ENCODE assay signal across 10 mouse cellular contexts in the genomic region with DNA sequence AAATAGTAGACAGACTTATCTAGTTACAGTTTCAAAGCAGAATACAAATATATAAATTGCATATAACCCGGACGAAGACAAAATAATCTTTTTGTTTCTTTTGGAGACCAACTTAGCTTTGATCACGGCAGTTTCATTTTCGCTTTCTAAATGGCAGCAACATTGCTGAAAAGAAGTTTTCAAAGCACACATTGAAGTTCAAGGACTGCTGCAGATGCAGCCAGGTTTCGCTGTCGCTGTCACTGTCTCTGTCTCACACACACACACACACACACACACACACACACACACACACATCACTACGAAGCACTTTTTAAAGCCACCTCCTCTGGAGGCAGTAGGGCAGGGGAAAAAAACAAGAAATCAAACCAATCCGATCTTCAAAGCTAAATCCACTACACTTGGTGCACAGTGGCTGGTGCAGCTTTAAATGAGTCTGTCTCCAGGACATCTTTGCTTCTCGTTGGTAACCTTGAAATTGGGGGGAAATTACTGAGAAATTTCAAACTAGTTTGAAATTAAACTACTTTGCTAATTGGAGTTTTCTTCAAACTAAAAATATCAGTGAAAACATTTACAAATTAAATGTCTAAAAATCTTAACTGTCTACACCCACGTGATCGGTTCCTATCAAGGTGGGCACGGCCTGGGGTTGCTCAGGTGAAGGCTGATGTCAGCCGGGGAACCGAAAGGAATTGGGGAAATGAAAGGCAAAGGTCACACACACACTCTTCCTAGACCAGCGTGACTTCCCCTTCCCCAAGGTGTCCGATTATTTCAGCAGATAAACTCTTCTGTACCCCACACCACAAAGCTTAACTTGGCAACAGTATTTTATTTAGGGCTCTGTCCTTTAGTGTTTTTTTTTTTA. TPM values are rescaled to one million over a fixed set of nuclear protein-coding genes. Genes with fewer than 3 reads are reported as not detected.
DNase-seq lines count a peak whose midpoint lies in the region; ATAC-seq and TF ChIP-seq lines count a peak whose summit lies in the region.
"Had no signal": no experiment of that assay in that cellular context is flagged by ENCODE, and none has a peak within 500 bp of the region (broad histone marks: within the 10 kb centered on the region; RNA-seq: fewer than 3 reads in every experiment).

No protein-coding gene starts in this region.

- H3K4me3 ChIP-seq in intestine, postnatal 0 days (ENCODE audit: low read depth, low read length): no peak overlapping the region
- H3K4me3 ChIP-seq in intestine, embryonic 16.5 days (ENCODE audit: low read length): no peak overlapping the region
- H3K4me3 ChIP-seq in midbrain, embryonic 11.5 days (ENCODE audit: low read depth, low read length): no peak overlapping the region

- peak overlapping the region; percentile 17; the same call in 1 of the 2 replicates for H3K4me2 ChIP-seq in intestine, postnatal 0 days (replicated peaks; ENCODE audit: low read depth)
- no peak overlapping the region for H3K4me2 ChIP-seq in intestine, embryonic 16.5 days (ENCODE audit: low read depth, low read length)
- H3K4me2 ChIP-seq in midbrain, embryonic 11.5 days: no peak overlapping the region

- WGBS in intestine, postnatal 0 days: 70% methylated on average over 16 of the region's 16 CpGs
- WGBS in intestine, embryonic 16.5 days: 77% methylated on average over 16 of the region's 16 CpGs
- WGBS in midbrain, embryonic 11.5 days: 90% methylated on average over 16 of the region's 16 CpGs

- H3K4me1 ChIP-seq in intestine, postnatal 0 days (replicated peaks; ENCODE audit: control insufficient read depth, insufficient read depth, low read length): no peaks in the 10 kb centered on the region
- no peaks in the 10 kb centered on the region for H3K4me1 ChIP-seq in intestine, embryonic 16.5 days (ENCODE audit: control insufficient read depth, insufficient read depth, low read length)
- no peaks in the 10 kb centered on the region for H3K4me1 ChIP-seq in midbrain, embryonic 11.5 days (ENCODE audit: control insufficient read depth, insufficient read depth, low read length)

- H3K27me3 ChIP-seq in intestine, postnatal 0 days (replicated peaks; ENCODE audit: control insufficient read depth, insufficient read depth, low read length): no peaks in the 10 kb centered on the region
- no peaks in the 10 kb centered on the region for H3K27me3 ChIP-seq in intestine, embryonic 16.5 days (replicated peaks; ENCODE audit: control insufficient read depth, insufficient read depth, low read length)
- no peaks in the 10 kb centered on the region for H3K27me3 ChIP-seq in midbrain, embryonic 11.5 days (ENCODE audit: control insufficient read depth, insufficient read depth, low read length)

- no peak for ATAC-seq in intestine, postnatal 0 days
- ATAC-seq in intestine, embryonic 16.5 days: no peak
- ATAC-seq in megakaryocyte progenitor cell, adult 5-6 weeks (replicated peaks; ENCODE audit: poor library complexity): peak; percentile 66
- no peak for ATAC-seq in midbrain, embryonic 11.5 days (ENCODE audit: low FRiP score)

- no peak for TF ChIP-seq CTCF in intestine, postnatal 0 days (IDR thresholded peaks at IDR 0.05; ENCODE audit: low read depth)

- H3K9ac ChIP-seq in intestine, postnatal 0 days (ENCODE audit: low read depth, low read length): no peak overlapping the region
- H3K9ac ChIP-seq in intestine, embryonic 16.5 days (ENCODE audit: low read depth, low read length): no peak overlapping the region
- no peak overlapping the region for H3K9ac ChIP-seq in midbrain, embryonic 11.5 days (ENCODE audit: low read length)

- peak; percentile 48 to 53 for DNase-seq in B cell, adult 2 months
- DNase-seq in adrenal gland, postnatal 14 days: peak; percentile 61
- DNase-seq in layer of hippocampus, postnatal 14 days (ENCODE audit: low spot score in 2 of 2): no peak
- DNase-seq in midbrain, embryonic 11.5 days (ENCODE audit: low spot score, missing footprints): no peak
- DNase-seq in cerebellum, adult 9-11 months: no peak
- DNase-seq: cerebellum, adult 11 months; heart, postnatal 10 days had no signal

- no peak overlapping the region for H3K27ac ChIP-seq in intestine, postnatal 0 days (ENCODE audit: low read depth, low read length)
- H3K27ac ChIP-seq in intestine, embryonic 16.5 days (ENCODE audit: low read length): no peak overlapping the region
- no peak overlapping the region for H3K27ac ChIP-seq in midbrain, embryonic 11.5 days (ENCODE audit: low read depth, low read length)

- H3K9me3 ChIP-seq in intestine, postnatal 0 days (ENCODE audit: control insufficient read depth): no peaks in the 10 kb centered on the region
- H3K9me3 ChIP-seq in intestine, embryonic 16.5 days (ENCODE audit: control insufficient read depth, low read length): no peaks in the 10 kb centered on the region
- no peaks in the 10 kb centered on the region for H3K9me3 ChIP-seq in midbrain, embryonic 11.5 days (ENCODE audit: control insufficient read depth, low read length)

- H3K36me3 ChIP-seq in intestine, postnatal 0 days (ENCODE audit: control insufficient read depth, insufficient read depth): no peaks in the 10 kb centered on the region
- H3K36me3 ChIP-seq in intestine, embryonic 16.5 days (ENCODE audit: control insufficient read depth, insufficient read depth, low read length): 0 out of 2 replicates have a peak, but pooled peaks cover 3% of the 10 kb centered on the region
- H3K36me3 ChIP-seq in midbrain, embryonic 11.5 days (ENCODE audit: control insufficient read depth, insufficient read depth, low read length): no peaks in the 10 kb centered on the region; the same call in 1 of the 2 replicates

RNA-seq across cellular contexts. Expression of gene D16Ertd472e, which starts 35.9 kb away (rescaled TPM):
- 3.1 TPM in 2 replicates for polyA plus RNA-seq in intestine, postnatal 0 days (2015; fragmentation: Nextera tagmentation; extraction: Ambion mirVana)
- 5.3 and 5.7 TPM in 2 replicates for polyA plus RNA-seq in intestine, embryonic 16.5 days (2015; fragmentation: Nextera tagmentation; extraction: Ambion mirVana)
- total RNA-seq in adrenal gland, postnatal 14 days (2021): 27.0 and 39.0 TPM in 2 replicates
- 50.1 and 52.8 TPM in 2 replicates for total RNA-seq in megakaryocyte progenitor cell, adult 5-6 weeks (2015)
- 41.4 and 56.0 TPM in 2 replicates for total RNA-seq in megakaryocyte progenitor cell, adult 5-6 weeks (2017)
- 10 to 100 TPM in 1 of 2 experiments, 1 to 10 TPM in 1; 9.5 to 10.9 TPM for total RNA-seq in layer of hippocampus, postnatal 14 days (2021)
- 17.7 and 19.8 TPM in 2 replicates for polyA plus RNA-seq in midbrain, embryonic 11.5 days (2014; fragmentation: Nextera tagmentation; extraction: Ambion mirVana)

Comparison
In these comparisons a context has a peak if more than half of its experiments do, and no peak if none do; other contexts are left out.
1. DNase-seq: peak in B cell, adult 2 months (2 of 2) and adrenal gland, postnatal 14 days (single experiment); none in layer of hippocampus, postnatal 14 days (0 of 2), midbrain, embryonic 11.5 days (single experiment) and cerebellum, adult 9-11 months (single experiment).